In the genomic region with DNA sequence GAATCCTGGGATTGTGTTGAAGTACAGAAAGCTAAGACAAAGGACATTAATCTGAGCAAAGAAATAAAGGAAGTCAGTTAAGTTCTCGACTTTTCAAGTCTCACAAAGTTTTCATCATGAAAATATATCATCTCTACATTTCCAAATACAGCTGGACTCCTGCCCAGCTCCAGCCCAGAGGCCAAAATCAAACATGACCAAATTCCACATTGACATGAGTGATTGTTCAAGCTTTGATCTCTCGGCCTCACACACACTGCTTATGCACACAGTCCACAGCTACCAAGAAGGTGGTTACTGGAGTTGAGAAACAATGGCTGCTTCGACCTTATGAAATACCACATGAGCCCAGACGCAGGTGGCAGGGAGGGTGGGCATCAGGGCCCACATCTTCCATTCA, we compare ENCODE assay signal across 8 mouse cellular contexts. TPM values are rescaled to one million over a fixed set of nuclear protein-coding genes. Genes with fewer than 3 reads are reported as not detected.
DNase-seq lines count a peak whose midpoint lies in the region; ATAC-seq and TF ChIP-seq lines count a peak whose summit lies in the region.

No protein-coding gene starts in this region.

- peak overlapping the region; percentile 29 for H3K4me2 ChIP-seq in kidney, embryonic 15.5 days

- no peaks in the 10 kb centered on the region for H3K36me3 ChIP-seq in kidney, adult 2 months (ENCODE audit: control insufficient read depth, insufficient read depth, low read length)
- no peaks in the 10 kb centered on the region for H3K36me3 ChIP-seq in kidney, embryonic 15.5 days

- ATAC-seq in kidney, embryonic 15.5 days (replicated peaks; ENCODE audit: low FRiP score): peak; percentile 72
- ATAC-seq in cerebellum, adult (ENCODE audit: insufficient number of reproducible peaks, low FRiP score, low TSS enrichment): no peak

- no peak overlapping the region for H3K4me3 ChIP-seq in kidney, adult 2 months (ENCODE audit: insufficient read depth, low read depth, low read length)
- no peak overlapping the region for H3K4me3 ChIP-seq in kidney, embryonic 15.5 days (replicated peaks)

- H3K9me3 ChIP-seq in kidney, embryonic 15.5 days (replicated peaks): no peaks in the 10 kb centered on the region

- no peak for TF ChIP-seq POLR2A in kidney, adult 2 months (IDR thresholded peaks at IDR 0.05; ENCODE audit: low read depth, low read length)

- TF ChIP-seq CTCF in kidney, adult 2 months (conservative IDR thresholded peaks at IDR 0.05; ENCODE audit: insufficient read depth, insufficient read length, low read depth, low read length): no peak

- WGBS in kidney, adult 2 months: 8% methylated on average over 4 of the region's 4 CpGs
- 17% methylated on average over 4 of the region's 4 CpGs for WGBS in kidney, embryonic 15.5 days

- H3K27ac ChIP-seq in kidney, adult 2 months (ENCODE audit: insufficient read depth, low read depth, low read length): peak overlapping the region; percentile 14
- peak overlapping the region; percentile 90 for H3K27ac ChIP-seq in kidney, embryonic 15.5 days

- no peak overlapping the region for H3K9ac ChIP-seq in kidney, embryonic 15.5 days

- peaks cover 62% of the 10 kb centered on the region for H3K4me1 ChIP-seq in kidney, adult 2 months (ENCODE audit: control insufficient read depth, insufficient read depth, low read length)
- H3K4me1 ChIP-seq in kidney, embryonic 15.5 days: peaks cover 95% of the 10 kb centered on the region

- H3K27me3 ChIP-seq in kidney, adult 2 months (replicated peaks; ENCODE audit: control insufficient read depth, insufficient read depth, low read length): no peaks in the 10 kb centered on the region
- H3K27me3 ChIP-seq in kidney, embryonic 15.5 days: no peaks in the 10 kb centered on the region

- DNase-seq in kidney, adult 2 months: peak; percentile 74
- no peak for DNase-seq in kidney, adult 8-10 months
- peak; percentile 62 for DNase-seq in embryo, embryonic 10 days (ENCODE audit: low spot score)
- peak; percentile 68 for DNase-seq in mesoderm, embryonic 11.5 days (ENCODE audit: low read depth, low spot score)
- DNase-seq in spleen, postnatal 4 days (ENCODE audit: low spot score in 2 of 2): no peak
- no peak for DNase-seq in Muller cell, postnatal 12 days (ENCODE audit: inconsistent ontology term)

RNA-seq across cellular contexts. Expression of a gene that starts 14.0 kb away (rescaled TPM):
- polyA plus RNA-seq in kidney, adult 2 months (2012; rRNA removed): 95.3 and 99.5 TPM in 2 replicates
- 44.7 and 49.3 TPM in 2 replicates for polyA plus RNA-seq in kidney, embryonic 15.5 days (2015; fragmentation: Nextera tagmentation; extraction: Ambion mirVana)

RNA-seq across cellular contexts. Expression of a gene that starts 54.5 kb away (rescaled TPM):
- polyA plus RNA-seq in kidney, adult 2 months (2012; rRNA removed): 0.94 and 1.4 TPM in 2 replicates
- polyA plus RNA-seq in kidney, embryonic 15.5 days (2015; fragmentation: Nextera tagmentation; extraction: Ambion mirVana): 5.2 and 6.8 TPM in 2 replicates

Comparison
In these comparisons a context has a peak if more than half of its experiments do, and no peak if none do; other contexts are left out.
1. DNase-seq: peak in kidney, adult 2 months (single experiment), embryo, embryonic 10 days (single experiment) and mesoderm, embryonic 11.5 days (single experiment); none in kidney, adult 8-10 months (0 of 2), spleen, postnatal 4 days (0 of 2) and Muller cell, postnatal 12 days (single experiment).